Mouse (Mus musculus): ENCODE measurements at regions not wholly inside any gene's neighbourhood (a gene's known extent, or its start where the extent isn't known, plus 50 kb on each side); places are given as distances from the start of the nearest gene placed in this dataset.
A peak's percentile ranks its signal among the peaks of the same experiment; 100 is the strongest.

DNA sequence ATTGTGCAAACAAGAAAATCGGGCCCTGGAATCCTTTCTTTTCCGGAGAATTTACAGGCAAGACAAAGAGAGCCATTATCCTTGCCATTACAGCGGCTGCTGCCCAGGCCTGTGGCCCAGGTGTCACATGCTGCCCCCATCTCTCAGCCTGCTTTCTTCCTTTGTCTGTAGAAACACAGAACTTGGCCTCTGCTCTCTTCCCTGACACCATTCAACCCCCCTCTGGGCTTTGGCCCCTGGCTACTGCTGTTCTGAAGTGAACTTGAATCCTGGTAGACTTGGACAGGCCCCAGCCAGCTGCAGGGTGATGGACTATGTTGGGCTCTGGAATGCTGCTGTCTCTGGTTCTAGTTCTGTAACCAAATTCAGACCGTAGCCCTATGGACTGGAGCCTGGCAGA, 299.3 kb downstream of the Gm49356 start:
- peaks cover 4% of the 10 kb centered on the region; the same call in 1 of the 2 replicates for H3K4me1 ChIP-seq (ENCODE audit: control insufficient read depth, insufficient read depth, low read length)
- no peak overlapping the region for H3K4me3 ChIP-seq (replicated peaks; ENCODE audit: extremely low read depth, low read depth, low read length)
- WGBS = 49% methylated on average over 4 of the region's 4 CpGs
- no peak for DNase-seq
- TF ChIP-seq CTCF (IDR thresholded peaks at IDR 0.05; ENCODE audit: insufficient read depth, low read length) (no peak), POLR2A (IDR thresholded peaks at IDR 0.05; ENCODE audit: borderline replicate concordance, extremely low read depth, low read depth, low read length) (no peak)

DNA sequence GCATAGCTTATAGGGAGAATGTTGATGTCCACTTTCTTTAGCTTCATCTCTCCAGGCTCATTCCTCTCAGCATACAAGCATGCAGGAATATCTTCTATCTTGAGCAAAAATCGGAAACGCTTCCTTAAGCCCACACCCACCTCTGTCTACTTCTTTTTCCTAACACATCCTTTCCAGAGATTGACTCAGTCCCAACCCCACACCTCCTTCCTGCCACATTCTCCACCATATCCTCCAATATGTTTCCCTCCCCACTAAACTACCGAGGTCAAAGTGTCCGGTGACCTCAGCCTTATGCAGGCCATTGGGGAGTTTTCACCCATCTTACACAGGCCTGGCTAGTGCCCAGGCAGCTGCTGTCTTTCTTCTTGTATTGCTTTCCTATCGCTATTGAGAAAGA, 301.4 kb downstream of the Gm49356 start:
- no peak for DNase-seq
- TF ChIP-seq CTCF (IDR thresholded peaks at IDR 0.05; ENCODE audit: insufficient read depth, low read length) (no peak), POLR2A (IDR thresholded peaks at IDR 0.05; ENCODE audit: borderline replicate concordance, extremely low read depth, low read depth, low read length) (no peak)
- Histone ChIP-seq H3K4me3 (replicated peaks; ENCODE audit: extremely low read depth, low read depth, low read length) (no peak overlapping the region), H3K4me1 (ENCODE audit: control insufficient read depth, insufficient read depth, low read length) (peaks cover 4% of the 10 kb centered on the region; the same call in 1 of the 2 replicates)
- 53% methylated on average over 5 of the region's 5 CpGs for WGBS

DNA sequence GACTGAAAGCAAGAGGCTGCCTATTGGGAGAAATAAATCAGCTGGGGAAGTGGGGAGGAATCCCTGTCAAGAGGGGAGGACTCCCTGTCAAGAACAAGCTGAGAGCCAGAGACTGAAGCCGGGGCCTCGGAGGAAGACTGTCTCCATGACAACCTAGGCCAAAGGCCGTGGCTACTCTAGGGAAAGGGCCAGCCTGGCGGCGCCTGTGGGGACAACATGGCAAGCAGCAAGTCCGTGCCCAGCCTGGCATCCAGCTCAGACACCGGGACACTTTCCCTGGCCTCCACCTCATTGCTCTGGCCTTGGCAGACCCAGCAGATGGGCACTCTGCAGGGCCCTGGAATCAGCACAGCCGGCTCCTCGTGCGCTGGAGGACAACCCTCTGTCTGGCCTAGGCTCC, 305.3 kb downstream of the Gm49356 start:
- no peak for TF ChIP-seq POLR2A (IDR thresholded peaks at IDR 0.05; ENCODE audit: borderline replicate concordance, extremely low read depth, low read depth, low read length)
- TF ChIP-seq CTCF (IDR thresholded peaks at IDR 0.05; ENCODE audit: insufficient read depth, low read length) = no peak
- DNase-seq = no peak
- Histone ChIP-seq H3K4me3 (replicated peaks; ENCODE audit: extremely low read depth, low read depth, low read length) (no peak overlapping the region), H3K4me1 (ENCODE audit: control insufficient read depth, insufficient read depth, low read length) (peaks cover 8% of the 10 kb centered on the region; the same call in 1 of the 2 replicates)
- 57% methylated on average over 10 of the region's 10 CpGs for WGBS

DNA sequence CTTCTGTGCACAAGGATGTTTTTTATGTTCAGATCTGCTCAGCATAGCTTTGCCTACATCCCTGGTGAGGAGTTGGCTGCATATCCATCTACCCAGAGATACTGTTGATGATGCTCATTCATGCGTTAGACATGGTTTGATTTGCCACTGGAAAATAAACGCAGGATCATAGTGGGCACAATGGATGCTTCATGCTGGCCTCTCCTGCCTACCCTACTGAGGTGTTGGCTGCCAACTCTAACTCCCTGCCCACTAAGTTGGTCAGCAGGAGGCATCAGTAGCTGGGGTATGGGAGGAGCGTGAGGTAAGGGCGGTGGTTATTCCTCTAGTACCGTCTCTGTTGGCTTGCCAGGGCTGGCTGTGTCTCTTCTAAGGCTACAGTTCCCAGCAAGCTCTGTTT, 307.3 kb downstream of the Gm49356 start:
- H3K4me1 ChIP-seq (ENCODE audit: control insufficient read depth, insufficient read depth, low read length) = peaks cover 8% of the 10 kb centered on the region; the same call in 1 of the 2 replicates
- TF ChIP-seq POLR2A (IDR thresholded peaks at IDR 0.05; ENCODE audit: borderline replicate concordance, extremely low read depth, low read depth, low read length) (no peak), CTCF (IDR thresholded peaks at IDR 0.05; ENCODE audit: insufficient read depth, low read length) (no peak)
- WGBS = 75% methylated on average over 5 of the region's 5 CpGs
- DNase-seq = no peak
- H3K4me3 ChIP-seq (replicated peaks; ENCODE audit: extremely low read depth, low read depth, low read length) = no peak overlapping the region

DNA sequence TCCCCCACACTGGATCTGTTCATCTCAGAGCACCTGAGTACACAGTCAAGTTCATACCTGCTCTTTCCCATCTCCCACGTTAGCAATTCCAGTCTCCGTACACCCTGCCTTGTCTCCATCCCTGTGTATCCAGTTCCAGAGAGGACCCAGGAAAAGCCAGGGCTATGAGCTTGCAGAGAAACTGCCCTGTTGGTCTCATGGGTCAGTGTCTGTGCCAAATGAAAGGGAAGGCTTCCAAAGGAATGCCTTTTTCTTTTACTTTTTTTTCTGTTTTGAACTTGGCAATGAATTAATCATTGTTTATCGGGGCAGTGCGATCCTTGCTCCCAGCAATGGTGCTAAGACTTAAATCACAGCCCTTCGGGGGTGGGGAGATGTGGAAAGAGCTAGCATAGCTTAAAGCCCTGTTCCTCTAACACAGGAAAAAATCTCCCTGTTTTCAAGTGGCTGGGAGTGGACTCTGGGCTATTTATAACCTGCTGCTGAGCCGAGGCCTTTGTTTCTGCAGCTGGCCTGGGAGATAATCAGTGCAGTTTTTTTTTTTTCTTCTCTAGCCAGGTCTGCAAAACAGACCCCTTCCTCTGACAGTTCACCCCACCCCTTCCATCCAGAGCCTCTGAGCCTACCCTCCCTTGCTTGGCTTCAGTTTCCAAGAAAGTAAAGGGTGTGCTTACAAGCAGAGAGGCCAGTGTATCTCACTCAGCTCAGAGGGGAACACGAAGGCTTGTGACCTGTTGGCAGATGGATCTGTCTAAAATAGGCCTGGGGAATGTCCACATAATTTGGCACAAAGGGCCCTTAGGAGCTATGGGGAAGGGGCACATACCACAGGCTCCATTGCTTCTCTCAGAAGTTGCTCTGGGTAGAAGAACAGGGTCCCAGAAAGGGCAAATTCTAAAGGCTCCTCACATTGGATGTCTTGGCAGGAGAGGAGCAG, 308.6 kb downstream of the Gm49356 start:
- WGBS = 11% methylated on average over 7 of the region's 7 CpGs
- no peak for TF ChIP-seq CTCF (IDR thresholded peaks at IDR 0.05; ENCODE audit: insufficient read depth, low read length)
- no peak for TF ChIP-seq POLR2A (IDR thresholded peaks at IDR 0.05; ENCODE audit: borderline replicate concordance, extremely low read depth, low read depth, low read length)
- Histone ChIP-seq H3K4me3 (replicated peaks; ENCODE audit: extremely low read depth, low read depth, low read length) (no peak overlapping the region), H3K4me1 (ENCODE audit: control insufficient read depth, insufficient read depth, low read length) (peaks cover 14% of the 10 kb centered on the region)
- DNase-seq = peak; percentile 50

DNA sequence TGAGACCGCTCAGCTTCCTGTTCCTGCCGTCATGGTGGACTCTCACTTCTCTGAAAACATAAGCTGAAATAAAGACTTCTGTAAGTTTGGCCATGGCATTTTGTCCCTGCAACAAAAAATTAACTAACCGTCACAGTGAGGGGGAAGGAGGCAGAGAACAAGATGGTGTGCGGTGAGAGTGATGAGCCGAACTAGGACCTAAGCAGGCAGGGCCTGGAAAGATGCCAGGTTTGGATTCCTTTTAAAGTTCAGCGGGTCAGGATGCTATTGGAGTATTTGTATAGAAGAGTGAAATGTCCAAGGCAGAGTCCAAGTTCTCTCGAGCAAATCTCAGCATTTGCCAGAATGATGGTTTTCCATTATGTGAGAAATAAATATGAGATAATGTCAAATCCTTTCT, 312.3 kb downstream of the Gm49356 start:
- no peak overlapping the region for H3K4me3 ChIP-seq (replicated peaks; ENCODE audit: extremely low read depth, low read depth, low read length)
- DNase-seq = no peak
- peaks cover 18% of the 10 kb centered on the region for H3K4me1 ChIP-seq (ENCODE audit: control insufficient read depth, insufficient read depth, low read length)
- WGBS = 50% methylated on average over 7 of the region's 7 CpGs
- TF ChIP-seq CTCF (IDR thresholded peaks at IDR 0.05; ENCODE audit: insufficient read depth, low read length) = no peak
- TF ChIP-seq POLR2A (IDR thresholded peaks at IDR 0.05; ENCODE audit: borderline replicate concordance, extremely low read depth, low read depth, low read length) = no peak

DNA sequence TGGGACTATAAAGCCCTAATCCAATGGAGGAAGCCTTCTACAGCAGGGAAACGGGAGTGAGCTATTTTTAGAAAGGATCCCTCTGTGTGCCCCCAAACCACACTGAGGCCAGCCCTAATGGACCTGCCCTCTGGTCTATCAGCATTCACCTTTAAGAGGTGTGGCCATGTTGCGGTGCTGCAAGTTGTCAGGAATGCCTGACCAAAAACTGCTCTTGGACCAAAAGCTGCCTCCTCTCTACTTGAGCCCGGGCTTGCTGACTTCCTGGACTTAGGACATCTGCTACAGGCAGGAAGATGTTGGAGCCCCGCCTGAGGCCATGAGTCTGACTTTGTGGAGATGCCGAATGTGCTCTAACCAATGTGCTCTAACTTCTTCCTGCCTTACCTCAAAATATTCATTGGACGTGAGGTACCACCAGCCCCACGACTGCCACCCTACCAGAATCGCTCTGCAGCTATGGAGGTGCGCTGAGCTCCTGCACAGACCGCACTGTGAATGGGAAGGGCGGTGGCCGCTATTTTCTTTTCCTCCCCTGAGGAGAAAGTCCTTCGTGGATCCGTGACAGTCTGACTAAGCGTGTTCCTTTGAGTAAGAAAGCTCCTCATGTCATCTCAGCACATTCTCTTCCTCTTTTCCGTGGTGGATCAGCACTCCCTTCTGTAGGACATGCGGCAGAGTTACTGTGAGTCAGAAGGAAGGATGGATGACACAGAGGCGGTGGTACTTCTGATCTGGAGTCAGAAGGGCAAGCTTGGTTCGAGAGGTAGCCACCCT, 313.0 kb downstream of the Gm49356 start:
- Histone ChIP-seq H3K4me3 (replicated peaks; ENCODE audit: extremely low read depth, low read depth, low read length) (no peak overlapping the region), H3K4me1 (ENCODE audit: control insufficient read depth, insufficient read depth, low read length) (peaks cover 18% of the 10 kb centered on the region)
- DNase-seq = no peak
- 58% methylated on average over 19 of the region's 19 CpGs for WGBS
- TF ChIP-seq CTCF (IDR thresholded peaks at IDR 0.05; ENCODE audit: insufficient read depth, low read length) = no peak
- no peak for TF ChIP-seq POLR2A (IDR thresholded peaks at IDR 0.05; ENCODE audit: borderline replicate concordance, extremely low read depth, low read depth, low read length)

DNA sequence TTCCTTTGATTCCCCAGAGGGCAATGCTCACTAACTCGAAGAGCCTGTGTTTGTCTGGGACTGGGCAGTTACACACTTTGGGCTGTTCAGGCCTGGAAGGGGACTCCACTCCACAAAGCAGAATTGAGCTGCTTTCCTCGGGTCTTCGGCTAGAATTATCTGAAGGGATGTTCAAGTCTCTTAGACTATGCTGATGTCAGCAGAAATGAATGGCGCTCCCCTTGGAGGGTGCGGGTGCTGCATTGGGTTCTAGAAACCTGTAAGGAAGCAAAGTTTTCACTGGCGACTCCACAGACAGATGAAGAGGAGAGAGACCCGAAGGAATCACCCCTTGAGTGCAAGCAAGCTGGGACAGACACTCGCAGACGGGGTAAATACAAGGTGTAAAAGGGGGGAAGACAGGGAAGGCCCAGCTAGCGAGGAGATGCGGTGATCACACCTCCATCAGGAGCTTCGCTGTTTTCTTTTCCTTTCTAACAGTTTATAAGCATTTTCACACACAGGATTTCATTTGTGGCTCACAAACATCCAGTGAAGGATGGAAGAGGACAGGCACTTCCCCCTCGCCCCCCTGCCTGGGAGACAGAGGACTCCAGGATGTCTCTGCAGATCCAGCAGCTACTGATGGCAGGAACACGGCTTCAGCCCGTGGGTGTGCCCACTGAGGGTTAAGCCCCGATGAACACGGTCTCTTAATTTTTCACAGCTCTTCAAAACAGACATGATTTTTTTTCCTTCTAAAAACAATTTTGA, 314.2 kb downstream of the Gm49356 start:
- TF ChIP-seq POLR2A (IDR thresholded peaks at IDR 0.05; ENCODE audit: borderline replicate concordance, extremely low read depth, low read depth, low read length) (no peak), CTCF (IDR thresholded peaks at IDR 0.05; ENCODE audit: insufficient read depth, low read length) (no peak)
- 71% methylated on average over 17 of the region's 17 CpGs for WGBS
- Histone ChIP-seq H3K4me1 (ENCODE audit: control insufficient read depth, insufficient read depth, low read length) (peaks cover 11% of the 10 kb centered on the region), H3K4me3 (replicated peaks; ENCODE audit: extremely low read depth, low read depth, low read length) (no peak overlapping the region)
- no peak for DNase-seq

All from lung, adult 2 months (tissue).